Mouse (Mus musculus) hindlimb bud, embryonic 11.5 days (tissue): ENCODE results near the gene Osr1.

Source experiments
- DNase-seq: peaks from one replicate; pipeline ENCODE4 v3.0.0-alpha.2; 2012; ENCODE audit warnings: low read depth, low spot score; ENCODE audit errors: extremely low spot score

Osr1 gene

GRCm38 (mm10) chr12:9585085-9585453, 15.2 kb downstream of the Osr1 start:
- DNase-seq = no peak

- no peak for DNase-seq
These were observed 17.8 kb downstream of the Osr1 start for GRCm38 (mm10) chr12:9587732-9588131.

- DNase-seq = no peak
These were observed 19.7 kb downstream of the Osr1 start for GRCm38 (mm10) chr12:9589561-9590134.

GRCm38 (mm10) chr12:9591141-9591540, 21.2 kb downstream of the Osr1 start:
- DNase-seq = no peak

GRCm38 (mm10) chr12:9598219-9598618, 28.3 kb downstream of the Osr1 start:
- DNase-seq = no peak
